Mouse (Mus musculus) erythroblast, embryonic 14.5 days (primary cell): ENCODE results near the gene Adssl1. TPM values are rescaled to one million over a fixed set of nuclear protein-coding genes. Genes with fewer than 3 reads are reported as not detected.
A peak's percentile ranks its signal among the peaks of the same experiment; 100 is the strongest.

Experiments used
- H3K27me3 ChIP-seq: 2 replicates; pipeline ENCODE4 v1.6.1; 2012; ENCODE audit warnings: inconsistent platforms; ENCODE audit not compliant: control insufficient read depth
- H3K36me3 ChIP-seq: 2 replicates; pipeline ENCODE4 v1.6.1; 2012; ENCODE audit warnings: mild to moderate bottlenecking, inconsistent platforms; ENCODE audit not compliant: control insufficient read depth
- H3K4me1 ChIP-seq: 2 replicates; pipeline ENCODE4 v1.6.1; 2012; ENCODE audit warnings: inconsistent platforms; ENCODE audit not compliant: control insufficient read depth
- H3K4me3 ChIP-seq: replicated peaks from 2 replicates; pipeline ENCODE3; 2012; ENCODE audit warnings: moderate library complexity, mild to moderate bottlenecking, inconsistent platforms
- H3K9me3 ChIP-seq: 2 replicates; pipeline ENCODE4 v1.6.1; 2012; ENCODE audit warnings: low read length, inconsistent platforms, mixed read lengths; ENCODE audit not compliant: control insufficient read depth
- GATA1 ChIP-seq: IDR thresholded peaks from 2 replicates; pipeline ENCODE4 v1.6.1; 2012; ENCODE audit warnings: low read length, inconsistent platforms, mixed read lengths
- TAL1 ChIP-seq: IDR thresholded peaks from 3 replicates; pipeline ENCODE4 v1.6.1; 2012; ENCODE audit warnings: low read length, inconsistent platforms, mixed read lengths
- polyA plus RNA-seq: library from polyadenylated mRNA; stranded (reverse); fragments of >175 nt; gene quantifications from 2 replicates; pipeline ENCODE4 v1.2.3, GENCODE M21; 2012

Adssl1 gene
- polyA plus RNA-seq, 1 experiment = 0.28 TPM

DNA sequence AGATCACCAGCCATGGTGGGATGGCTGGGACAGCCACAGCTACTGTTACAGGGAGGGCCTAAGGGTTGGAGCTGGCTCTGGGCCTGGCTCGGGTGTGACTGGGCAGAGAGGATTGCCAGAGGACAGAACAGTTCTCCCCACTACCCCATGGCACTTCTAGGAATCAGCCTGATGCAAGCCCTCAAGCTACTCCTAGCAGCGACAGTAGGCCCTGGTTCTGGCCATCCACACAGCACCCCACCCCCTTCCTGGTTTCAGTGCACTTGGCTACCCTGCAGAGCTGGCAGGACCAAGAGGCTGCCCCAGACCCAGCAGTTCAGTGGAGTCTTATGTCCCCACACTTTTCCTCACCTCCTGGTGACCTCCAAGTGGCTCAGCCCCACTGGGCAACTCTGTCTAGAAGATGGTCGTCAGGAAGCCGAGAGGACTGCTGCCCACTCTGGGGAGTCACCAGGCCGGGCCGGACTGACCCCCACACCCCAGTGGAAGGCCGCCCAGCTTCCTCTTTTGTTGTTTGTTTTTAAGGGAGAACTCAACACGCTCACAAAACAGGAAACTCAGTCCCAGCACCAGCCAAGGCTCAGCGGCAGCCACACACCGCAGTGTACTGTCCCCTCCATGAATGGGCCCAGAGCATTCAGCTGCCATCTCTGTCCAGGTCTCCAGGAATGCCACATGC lies 47.9 kb downstream of the Adssl1 start:
- Histone ChIP-seq H3K9me3 (no peaks in the 10 kb centered on the region), H3K4me3 (no peak overlapping the region), H3K27me3 (no peaks in the 10 kb centered on the region), H3K4me1 (peaks cover 27% of the 10 kb centered on the region), H3K36me3 (peaks cover 90% of the 10 kb centered on the region)
- TF ChIP-seq TAL1 (no peak), GATA1 (no peak)

GRCm38 (mm10) chr12:112670718-112671393 lies 51.0 kb downstream of the Adssl1 start:
- Histone ChIP-seq H3K4me1 (peaks cover 52% of the 10 kb centered on the region), H3K36me3 (peaks cover 61% of the 10 kb centered on the region), H3K27me3 (no peaks in the 10 kb centered on the region; the same call in 1 of the 2 replicates), H3K9me3 (no peaks in the 10 kb centered on the region), H3K4me3 (no peak overlapping the region)
- no peak for TF ChIP-seq GATA1
- no peak for TF ChIP-seq TAL1

DNA sequence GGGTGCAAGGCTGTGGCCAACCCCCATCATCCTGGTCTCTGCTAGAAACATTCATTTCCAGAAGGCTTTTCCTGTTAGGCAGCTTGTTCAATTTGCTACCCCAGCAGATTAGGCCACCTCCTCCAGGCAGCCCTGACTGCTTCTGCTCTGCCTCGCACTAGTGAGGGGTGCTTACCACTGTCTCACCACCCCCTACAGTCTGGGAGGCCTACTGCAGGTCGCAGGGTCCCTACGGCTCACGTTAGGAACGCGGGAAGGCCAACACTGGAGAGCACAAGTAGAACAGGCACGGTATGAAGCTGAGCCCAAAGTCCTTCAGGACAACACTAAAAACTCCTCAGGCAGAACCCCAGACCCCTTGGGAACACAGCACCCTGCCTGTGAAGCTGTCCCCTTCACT lies 52.0 kb downstream of the Adssl1 start:
- no peak for TF ChIP-seq GATA1
- TF ChIP-seq TAL1 = no peak
- peaks cover 10% of the 10 kb centered on the region for H3K27me3 ChIP-seq
- H3K4me3 ChIP-seq = no peak overlapping the region
- peaks cover 51% of the 10 kb centered on the region for H3K36me3 ChIP-seq
- peaks cover 52% of the 10 kb centered on the region for H3K4me1 ChIP-seq
- no peaks in the 10 kb centered on the region for H3K9me3 ChIP-seq

DNA sequence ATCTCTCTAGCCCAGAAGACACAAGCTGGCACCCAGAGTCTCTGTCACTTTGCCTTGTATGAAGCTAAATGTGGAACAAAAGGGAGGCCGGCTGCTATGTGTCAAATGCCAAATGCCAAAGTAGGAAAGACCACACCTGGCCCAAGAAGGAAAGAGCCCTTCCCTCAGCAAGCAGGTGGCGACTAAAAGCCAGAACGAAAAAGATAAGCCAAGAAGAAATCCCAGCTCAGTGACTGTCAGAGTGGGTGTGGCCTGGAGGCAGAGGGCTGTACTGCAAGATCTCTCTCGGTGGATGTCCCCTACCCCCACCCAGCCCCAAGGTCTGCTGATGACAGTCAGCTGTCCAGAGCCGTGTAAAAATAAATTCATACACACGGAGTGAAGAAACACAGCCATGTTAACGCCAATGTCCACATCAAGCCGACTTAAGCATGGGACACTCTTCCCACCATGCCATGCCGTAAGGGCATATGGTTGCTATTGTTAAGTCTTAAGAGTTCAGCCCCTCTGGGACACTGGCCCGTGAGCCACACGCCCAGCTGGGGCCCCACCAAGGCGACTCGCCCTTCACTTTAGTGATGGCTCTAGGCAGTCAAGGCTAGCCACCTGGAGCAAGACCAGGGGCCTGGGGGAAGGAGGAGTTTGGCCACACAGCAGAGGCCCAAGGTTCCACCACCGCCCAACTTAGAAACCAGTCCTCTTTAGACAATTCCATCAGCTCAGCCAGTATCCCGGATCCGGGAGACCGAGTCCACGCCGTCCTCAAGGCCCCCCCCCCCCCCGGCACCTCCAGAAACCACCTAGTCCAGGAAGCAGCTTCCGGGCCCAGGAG lies 53.1 kb downstream of the Adssl1 start:
- no peak for TF ChIP-seq GATA1
- no peak for TF ChIP-seq TAL1
- H3K9me3 ChIP-seq = peaks cover 1% of the 10 kb centered on the region; the same call in 1 of the 2 replicates
- peaks cover 21% of the 10 kb centered on the region for H3K27me3 ChIP-seq
- peaks cover 53% of the 10 kb centered on the region for H3K4me1 ChIP-seq
- H3K4me3 ChIP-seq = peak overlapping the region; percentile 83
- peaks cover 42% of the 10 kb centered on the region for H3K36me3 ChIP-seq

- Histone ChIP-seq H3K4me3 (peak overlapping the region; percentile 83), H3K27me3 (peaks cover 28% of the 10 kb centered on the region), H3K9me3 (peaks cover 6% of the 10 kb centered on the region; the same call in 1 of the 2 replicates), H3K4me1 (peaks cover 59% of the 10 kb centered on the region), H3K36me3 (peaks cover 35% of the 10 kb centered on the region)
- no peak for TF ChIP-seq GATA1
- TF ChIP-seq TAL1 = no peak
Measured at GRCm38 (mm10) chr12:112673576-112674091, 53.8 kb downstream of the Adssl1 start.

- peaks cover 28% of the 10 kb centered on the region for H3K36me3 ChIP-seq
- peaks cover 35% of the 10 kb centered on the region for H3K27me3 ChIP-seq
- TF ChIP-seq GATA1 (no peak; the same call in 1 of the 2 replicates), TAL1 (no peak)
- H3K4me3 ChIP-seq = peak within 1 kb of the TSS; percentile 83
- H3K4me1 ChIP-seq = peaks cover 64% of the 10 kb centered on the region
- peaks cover 9% of the 10 kb centered on the region; the same call in 1 of the 2 replicates for H3K9me3 ChIP-seq
Measured at GRCm38 (mm10) chr12:112674132-112675011, 54.5 kb downstream of the Adssl1 start, which contains the start of gene Akt1. Gene Akt1 (minus strand): TSS chr12:112674884.

DNA sequence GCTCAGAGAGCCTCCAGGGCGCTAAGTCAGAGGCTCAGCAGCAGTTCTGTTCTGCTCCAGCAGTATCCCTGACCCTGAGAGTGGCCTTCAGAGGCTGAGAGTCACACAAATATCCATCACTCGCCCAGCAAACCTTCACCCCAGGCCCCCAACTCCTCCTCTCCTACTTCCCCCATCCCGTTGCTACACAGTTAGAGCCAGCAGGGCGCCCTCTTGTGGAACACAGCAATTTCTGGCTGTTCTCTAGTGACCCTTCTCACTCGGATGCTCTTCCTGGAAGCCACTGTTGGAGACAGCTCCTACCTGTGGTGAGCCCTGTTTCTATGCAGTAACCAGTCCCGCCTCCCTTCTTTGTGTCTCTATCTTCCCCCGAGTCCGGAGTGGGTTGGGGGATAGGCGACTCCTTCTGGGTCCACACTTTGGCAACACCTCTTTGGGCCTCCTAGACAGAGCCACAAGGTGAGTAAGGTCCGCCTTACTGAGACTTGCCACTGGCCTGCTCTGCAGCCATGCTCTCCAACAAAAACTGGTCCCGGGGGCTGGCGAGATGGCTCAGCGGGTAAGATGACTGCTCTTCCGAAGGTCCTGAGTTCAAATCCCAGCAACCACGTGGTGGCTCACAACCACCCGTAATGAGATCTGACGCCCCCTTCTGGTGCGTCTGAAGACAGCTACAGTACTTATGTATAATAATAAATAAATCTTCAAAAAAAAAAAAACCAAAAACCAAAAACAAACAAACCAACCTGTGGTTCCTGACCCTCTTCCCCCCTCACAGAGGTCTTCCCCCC lies 55.6 kb downstream of the Adssl1 start:
- TF ChIP-seq TAL1 (no peak), GATA1 (no peak)
- H3K4me3 ChIP-seq = peak overlapping the region; percentile 83
- H3K9me3 ChIP-seq = peaks cover 17% of the 10 kb centered on the region
- H3K36me3 ChIP-seq = peaks cover 17% of the 10 kb centered on the region
- H3K27me3 ChIP-seq = peaks cover 46% of the 10 kb centered on the region
- H3K4me1 ChIP-seq = peaks cover 61% of the 10 kb centered on the region
